Mouse (Mus musculus) layer of hippocampus, adult 8-10 months (tissue): ENCODE data around the gene Ccdc157. TPM values are rescaled to one million over a fixed set of nuclear protein-coding genes. Genes with fewer than 3 reads are reported as not detected.
"Not testable (repeated sequence)": the region's sequence is repeated elsewhere in the genome, so short reads cannot be mapped to it uniquely, and the experiment has no call there.

Experiments used
- DNase-seq, 2 experiments: peaks; one replicate each; pipeline ENCODE4 v3.0.0; 2022; ENCODE audit warnings: low spot score in 2 of 2
- total RNA-seq, 4 experiments: library from RNA; stranded (reverse); gene quantifications; 2 replicates each; pipeline ENCODE4 v1.2.4; 2022

The Ccdc157 gene
- total RNA-seq, 4 experiments from 2014 or later, result 13.8 to 18.5 (median 15.4) TPM

- no peak for DNase-seq
These were observed 25.7 kb downstream of the Ccdc157 start for GRCm38 (mm10) chr11:4134400-4134799.

- no peak for DNase-seq
These were observed 26.6 kb downstream of the Ccdc157 start for GRCm38 (mm10) chr11:4133450-4133849.

GRCm38 (mm10) chr11:4128461-4128860 lies 31.6 kb downstream of the Ccdc157 start:
- not testable (repeated sequence) for DNase-seq

- DNase-seq, result no peak
These were observed 33.0 kb downstream of the Ccdc157 start for GRCm38 (mm10) chr11:4127059-4127458.

GRCm38 (mm10) chr11:4123922-4124321 lies 36.2 kb downstream of the Ccdc157 start:
- no peak for DNase-seq

GRCm38 (mm10) chr11:4122742-4123579 lies 37.1 kb downstream of the Ccdc157 start, which contains the start of gene Sec14l2:
Gene Sec14l2 (minus strand): TSS chr11:4123415.
- no peak for DNase-seq

GRCm38 (mm10) chr11:4122226-4122625 lies 37.9 kb downstream of the Ccdc157 start:
- no peak for DNase-seq

GRCm38 (mm10) chr11:4121691-4122090 lies 38.4 kb downstream of the Ccdc157 start:
- no peak for DNase-seq

- DNase-seq, result no peak
These were observed 40.5 kb downstream of the Ccdc157 start for GRCm38 (mm10) chr11:4119635-4120034.

GRCm38 (mm10) chr11:4118081-4118921 lies 41.8 kb downstream of the Ccdc157 start:
- DNase-seq, result peak in 1 of 2 experiments; percentile 79

- DNase-seq, result no peak
These were observed 42.6 kb downstream of the Ccdc157 start for GRCm38 (mm10) chr11:4117372-4118071.

GRCm38 (mm10) chr11:4116458-4117141 lies 43.5 kb downstream of the Ccdc157 start:
- DNase-seq, result peak in 1 of 2 experiments; percentile 69

GRCm38 (mm10) chr11:4115407-4115806 lies 44.7 kb downstream of the Ccdc157 start:
- no peak for DNase-seq

- not testable (repeated sequence) for DNase-seq
These were observed 45.6 kb downstream of the Ccdc157 start for GRCm38 (mm10) chr11:4114541-4114940.

GRCm38 (mm10) chr11:4113970-4114369 lies 46.1 kb downstream of the Ccdc157 start:
- DNase-seq, result no peak

GRCm38 (mm10) chr11:4113496-4113895 lies 46.6 kb downstream of the Ccdc157 start:
- peak in 1 of 2 experiments; percentile 15 for DNase-seq

GRCm38 (mm10) chr11:4112861-4113260 lies 47.2 kb downstream of the Ccdc157 start:
- DNase-seq, result peak in 1 of 2 experiments; percentile 3

- no peak for DNase-seq
These were observed 48.1 kb downstream of the Ccdc157 start for GRCm38 (mm10) chr11:4112033-4112432.

- no peak for DNase-seq
These were observed 51.4 kb downstream of the Ccdc157 start for GRCm38 (mm10) chr11:4108691-4109090.

GRCm38 (mm10) chr11:4107901-4108300 lies 52.2 kb downstream of the Ccdc157 start:
- DNase-seq, result not testable (repeated sequence)

- DNase-seq, result peak in 1 of 2 experiments; percentile 69
These were observed 54.6 kb downstream of the Ccdc157 start for GRCm38 (mm10) chr11:4105444-4105843.
